Mouse (Mus musculus): ENCODE measurements around the gene Secisbp2l. TPM values are rescaled to one million over a fixed set of nuclear protein-coding genes. Genes with fewer than 3 reads are reported as not detected.

Secisbp2l gene
- polyA plus RNA-seq, 1 experiment from 2014 or later, result 24.8 TPM

- ATAC-seq (ENCODE audit: low FRiP score), result no peak
- H3K27ac ChIP-seq (ENCODE audit: low read depth, low read length), result no peak overlapping the region
- H3K4me3 ChIP-seq (ENCODE audit: low read depth, low read length), result no peak overlapping the region
- H3K9me3 ChIP-seq (ENCODE audit: control insufficient read depth, low read length), result no peaks in the 10 kb centered on the region
- no peak overlapping the region for H3K4me2 ChIP-seq
- DNase-seq (ENCODE audit: low spot score, missing footprints), result no peak
- H3K4me1 ChIP-seq (ENCODE audit: control insufficient read depth, insufficient read depth, low read length), result peaks cover 12% of the 10 kb centered on the region
- no peaks in the 10 kb centered on the region for H3K27me3 ChIP-seq (ENCODE audit: control insufficient read depth, insufficient read depth, low read length)
- 88% methylated on average over 12 of the region's 12 CpGs for WGBS
- H3K36me3 ChIP-seq (ENCODE audit: control insufficient read depth, insufficient read depth, low read length), result 0 out of 2 replicates have a peak, but pooled peaks cover 5% of the 10 kb centered on the region
- H3K9ac ChIP-seq (ENCODE audit: low read length), result no peak overlapping the region
These were observed 4.3 kb downstream of the Secisbp2l start for GRCm38 (mm10) chr2:125778380-125778779.

- 0 out of 2 replicates have a peak, but pooled peaks cover 5% of the 10 kb centered on the region for H3K36me3 ChIP-seq (ENCODE audit: control insufficient read depth, insufficient read depth, low read length)
- no peak for ATAC-seq (ENCODE audit: low FRiP score)
- H3K27me3 ChIP-seq (ENCODE audit: control insufficient read depth, insufficient read depth, low read length), result no peaks in the 10 kb centered on the region
- H3K4me1 ChIP-seq (ENCODE audit: control insufficient read depth, insufficient read depth, low read length), result peaks cover 10% of the 10 kb centered on the region
- no peak overlapping the region for H3K4me2 ChIP-seq
- no peak overlapping the region for H3K9ac ChIP-seq (ENCODE audit: low read length)
- no peak for DNase-seq (ENCODE audit: low spot score, missing footprints)
- H3K27ac ChIP-seq (ENCODE audit: low read depth, low read length), result no peak overlapping the region
- H3K9me3 ChIP-seq (ENCODE audit: control insufficient read depth, low read length), result no peaks in the 10 kb centered on the region
- H3K4me3 ChIP-seq (ENCODE audit: low read depth, low read length), result no peak overlapping the region
- 92% methylated on average over 3 of the region's 3 CpGs for WGBS
These were observed 5.7 kb downstream of the Secisbp2l start for GRCm38 (mm10) chr2:125777018-125777417.

DNA sequence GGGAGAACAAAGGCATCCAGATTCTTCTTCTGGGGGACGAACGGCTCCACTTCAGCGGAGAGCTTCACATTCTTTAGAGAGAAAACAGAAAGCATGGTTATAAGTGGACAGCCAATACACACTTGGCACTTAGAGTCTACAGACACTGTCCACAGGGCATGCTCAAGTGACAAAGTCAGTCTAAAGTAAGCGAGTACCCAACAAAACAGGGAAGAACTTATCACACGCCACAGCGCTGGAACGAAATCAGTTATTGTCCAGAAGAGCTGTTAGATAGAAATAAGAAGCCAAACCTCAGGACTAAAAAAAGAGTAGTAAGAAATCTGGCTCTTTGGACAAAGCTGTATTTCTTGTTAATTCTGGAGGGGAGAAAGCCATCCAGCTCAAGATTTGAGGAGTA lies 7.0 kb downstream of the Secisbp2l start:
- H3K36me3 ChIP-seq (ENCODE audit: control insufficient read depth, insufficient read depth, low read length), result 0 out of 2 replicates have a peak, but pooled peaks cover 5% of the 10 kb centered on the region
- no peak overlapping the region for H3K9ac ChIP-seq (ENCODE audit: low read length)
- no peak overlapping the region for H3K27ac ChIP-seq (ENCODE audit: low read depth, low read length)
- no peaks in the 10 kb centered on the region for H3K9me3 ChIP-seq (ENCODE audit: control insufficient read depth, low read length)
- no peaks in the 10 kb centered on the region for H3K4me1 ChIP-seq (ENCODE audit: control insufficient read depth, insufficient read depth, low read length)
- H3K4me3 ChIP-seq (ENCODE audit: low read depth, low read length), result no peak overlapping the region
- H3K4me2 ChIP-seq, result no peak overlapping the region
- WGBS, result 89% methylated on average over 7 of the region's 7 CpGs
- ATAC-seq (ENCODE audit: low FRiP score), result no peak
- no peaks in the 10 kb centered on the region for H3K27me3 ChIP-seq (ENCODE audit: control insufficient read depth, insufficient read depth, low read length)
- DNase-seq (ENCODE audit: low spot score, missing footprints), result no peak

DNA sequence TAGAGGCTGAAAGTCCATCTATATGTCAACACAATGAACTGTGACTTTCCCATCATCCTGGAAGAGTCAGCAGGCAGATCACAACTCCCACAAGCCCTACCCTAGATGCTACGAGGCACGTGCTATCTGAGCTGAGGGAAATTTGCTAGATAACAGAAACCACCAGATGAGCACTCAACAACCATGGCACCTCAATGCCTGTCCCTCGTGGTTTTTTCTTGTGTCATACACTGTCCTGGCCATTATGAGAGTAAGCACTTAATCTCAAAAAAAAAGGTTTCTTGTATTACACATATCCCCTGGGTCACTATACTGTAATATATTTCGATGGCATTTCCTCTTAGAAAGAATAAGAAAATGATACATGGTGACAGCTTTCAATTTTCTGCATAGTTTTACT lies 7.8 kb downstream of the Secisbp2l start:
- no peak for ATAC-seq (ENCODE audit: low FRiP score)
- H3K9ac ChIP-seq (ENCODE audit: low read length), result no peak overlapping the region

DNA sequence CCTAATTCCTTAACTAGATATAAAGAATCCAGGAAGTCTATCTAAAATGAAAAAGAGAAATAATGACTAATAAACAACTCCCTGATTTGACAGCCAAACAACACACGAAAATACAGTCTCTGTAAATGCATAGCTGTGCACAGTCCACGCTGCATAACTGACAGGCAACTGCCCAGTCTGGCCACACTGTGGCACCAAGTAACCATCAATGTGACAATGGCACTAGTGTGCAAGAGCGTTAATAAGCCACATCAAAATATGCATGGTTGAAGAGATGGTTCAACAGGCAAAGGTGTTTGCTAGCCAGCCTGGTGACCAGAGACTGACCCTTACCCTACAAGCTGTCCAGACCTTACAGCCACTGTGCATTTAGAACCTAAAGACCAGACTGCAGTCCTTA lies 17.6 kb downstream of the Secisbp2l start:
- no peak for ATAC-seq (ENCODE audit: low FRiP score)
- WGBS, result 92% methylated on average over 3 of the region's 3 CpGs

More for the DNA sequence above, 7.8 kb downstream of the Secisbp2l start:
- Histone ChIP-seq H3K4me2 (no peak overlapping the region), H3K27me3 (ENCODE audit: control insufficient read depth, insufficient read depth, low read length) (no peaks in the 10 kb centered on the region), H3K9me3 (ENCODE audit: control insufficient read depth, low read length) (no peaks in the 10 kb centered on the region), H3K27ac (ENCODE audit: low read depth, low read length) (no peak overlapping the region), H3K4me1 (ENCODE audit: control insufficient read depth, insufficient read depth, low read length) (no peaks in the 10 kb centered on the region), H3K4me3 (ENCODE audit: low read depth, low read length) (no peak overlapping the region), H3K36me3 (ENCODE audit: control insufficient read depth, insufficient read depth, low read length) (peaks cover 5% of the 10 kb centered on the region; the same call in 1 of the 2 replicates)
- DNase-seq (ENCODE audit: low spot score, missing footprints), result no peak
- WGBS, result 92% methylated on average over 4 of the region's 4 CpGs

GRCm38 (mm10) chr2:125764531-125764930 lies 18.1 kb downstream of the Secisbp2l start:
- H3K27ac ChIP-seq (ENCODE audit: low read depth, low read length), result no peak overlapping the region
- peaks cover 11% of the 10 kb centered on the region for H3K36me3 ChIP-seq (ENCODE audit: control insufficient read depth, insufficient read depth, low read length)
- DNase-seq (ENCODE audit: low spot score, missing footprints) (no peak), ATAC-seq (ENCODE audit: low FRiP score) (no peak)
- no peaks in the 10 kb centered on the region for H3K9me3 ChIP-seq (ENCODE audit: control insufficient read depth, low read length)
- H3K4me3 ChIP-seq (ENCODE audit: low read depth, low read length), result no peak overlapping the region
- no peaks in the 10 kb centered on the region for H3K27me3 ChIP-seq (ENCODE audit: control insufficient read depth, insufficient read depth, low read length)
- no peaks in the 10 kb centered on the region for H3K4me1 ChIP-seq (ENCODE audit: control insufficient read depth, insufficient read depth, low read length)
- 94% methylated on average over 5 of the region's 5 CpGs for WGBS
- H3K9ac ChIP-seq (ENCODE audit: low read length), result no peak overlapping the region
- no peak overlapping the region for H3K4me2 ChIP-seq

More for the DNA sequence above, 17.6 kb downstream of the Secisbp2l start:
- Histone ChIP-seq H3K4me2 (no peak overlapping the region), H3K27ac (ENCODE audit: low read depth, low read length) (no peak overlapping the region), H3K4me1 (ENCODE audit: control insufficient read depth, insufficient read depth, low read length) (no peaks in the 10 kb centered on the region), H3K27me3 (ENCODE audit: control insufficient read depth, insufficient read depth, low read length) (no peaks in the 10 kb centered on the region), H3K9me3 (ENCODE audit: control insufficient read depth, low read length) (no peaks in the 10 kb centered on the region), H3K9ac (ENCODE audit: low read length) (no peak overlapping the region), H3K36me3 (ENCODE audit: control insufficient read depth, insufficient read depth, low read length) (peaks cover 11% of the 10 kb centered on the region), H3K4me3 (ENCODE audit: low read depth, low read length) (no peak overlapping the region)
- no peak for DNase-seq (ENCODE audit: low spot score, missing footprints)

GRCm38 (mm10) chr2:125749330-125749729 lies 33.3 kb downstream of the Secisbp2l start:
- Histone ChIP-seq H3K36me3 (ENCODE audit: control insufficient read depth, insufficient read depth, low read length) (peaks cover 8% of the 10 kb centered on the region), H3K27me3 (ENCODE audit: control insufficient read depth, insufficient read depth, low read length) (no peaks in the 10 kb centered on the region), H3K9me3 (ENCODE audit: control insufficient read depth, low read length) (no peaks in the 10 kb centered on the region), H3K27ac (ENCODE audit: low read depth, low read length) (no peak overlapping the region), H3K4me1 (ENCODE audit: control insufficient read depth, insufficient read depth, low read length) (no peaks in the 10 kb centered on the region), H3K9ac (ENCODE audit: low read length) (no peak overlapping the region), H3K4me2 (no peak overlapping the region), H3K4me3 (ENCODE audit: low read depth, low read length) (no peak overlapping the region)
- 96% methylated on average over 2 of the region's 2 CpGs for WGBS
- DNase-seq (ENCODE audit: low spot score, missing footprints) (no peak), ATAC-seq (ENCODE audit: low FRiP score) (no peak)

DNA sequence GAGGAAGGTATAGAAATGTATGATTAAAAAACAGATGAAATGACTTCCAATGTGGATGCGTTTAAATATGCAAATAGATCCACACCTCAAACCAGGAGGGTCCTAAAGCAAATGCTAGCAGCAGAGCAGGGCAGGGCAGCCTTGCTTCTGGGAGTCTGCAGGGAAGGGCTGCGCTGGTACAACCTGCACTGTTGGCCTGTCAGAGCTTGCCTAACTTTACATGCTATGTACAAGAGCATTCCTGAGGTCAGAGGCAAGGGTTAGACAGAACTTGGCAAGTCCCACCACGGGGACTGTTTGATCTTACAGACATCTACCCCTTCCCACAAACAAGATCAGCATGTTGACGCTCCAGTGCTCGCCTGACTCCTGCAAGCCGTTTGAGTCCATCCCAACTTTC lies 43.3 kb downstream of the Secisbp2l start:
- Histone ChIP-seq H3K27ac (ENCODE audit: low read depth, low read length) (no peak overlapping the region), H3K36me3 (ENCODE audit: control insufficient read depth, insufficient read depth, low read length) (peaks cover 9% of the 10 kb centered on the region; the same call in 1 of the 2 replicates), H3K9me3 (ENCODE audit: control insufficient read depth, low read length) (no peaks in the 10 kb centered on the region), H3K4me2 (no peak overlapping the region), H3K4me1 (ENCODE audit: control insufficient read depth, insufficient read depth, low read length) (no peaks in the 10 kb centered on the region), H3K27me3 (ENCODE audit: control insufficient read depth, insufficient read depth, low read length) (no peaks in the 10 kb centered on the region), H3K9ac (ENCODE audit: low read length) (no peak overlapping the region), H3K4me3 (ENCODE audit: low read depth, low read length) (no peak overlapping the region)
- WGBS, result 83% methylated on average over 6 of the region's 6 CpGs
- no peak for DNase-seq (ENCODE audit: low spot score, missing footprints)
- no peak for ATAC-seq (ENCODE audit: low FRiP score)

- no peaks in the 10 kb centered on the region for H3K27me3 ChIP-seq (ENCODE audit: control insufficient read depth, insufficient read depth, low read length)
- no peak overlapping the region for H3K9ac ChIP-seq (ENCODE audit: low read length)
- H3K4me1 ChIP-seq (ENCODE audit: control insufficient read depth, insufficient read depth, low read length), result no peaks in the 10 kb centered on the region
- H3K27ac ChIP-seq (ENCODE audit: low read depth, low read length), result no peak overlapping the region
- ATAC-seq (ENCODE audit: low FRiP score), result no peak
- no peak overlapping the region for H3K4me2 ChIP-seq
- no peak overlapping the region for H3K4me3 ChIP-seq (ENCODE audit: low read depth, low read length)
- no peaks in the 10 kb centered on the region for H3K9me3 ChIP-seq (ENCODE audit: control insufficient read depth, low read length)
- no peak for DNase-seq (ENCODE audit: low spot score, missing footprints)
- H3K36me3 ChIP-seq (ENCODE audit: control insufficient read depth, insufficient read depth, low read length), result peaks cover 9% of the 10 kb centered on the region; the same call in 1 of the 2 replicates
- WGBS, result 72% methylated on average over 5 of the region's 5 CpGs
These were observed 44.0 kb downstream of the Secisbp2l start for GRCm38 (mm10) chr2:125738718-125739117.

DNA sequence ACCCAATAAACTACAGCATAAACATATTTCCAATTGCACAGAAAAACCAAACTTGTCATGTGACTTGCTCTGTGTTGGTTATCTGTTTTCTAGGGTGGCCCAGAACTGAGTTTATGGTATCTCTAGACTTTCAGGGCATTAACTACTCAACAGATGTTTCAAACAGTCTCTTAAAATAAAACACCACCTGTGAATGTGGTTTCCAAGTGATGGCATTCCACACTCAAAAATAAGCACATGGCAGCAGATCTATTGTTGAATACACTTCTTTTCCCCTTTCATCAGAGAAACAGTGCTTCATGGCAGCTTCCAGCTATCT lies 46.7 kb downstream of the Secisbp2l start:
- H3K36me3 ChIP-seq (ENCODE audit: control insufficient read depth, insufficient read depth, low read length), result peaks cover 9% of the 10 kb centered on the region; the same call in 1 of the 2 replicates
- no peak overlapping the region for H3K4me2 ChIP-seq
- no peaks in the 10 kb centered on the region for H3K9me3 ChIP-seq (ENCODE audit: control insufficient read depth, low read length)
- H3K27ac ChIP-seq (ENCODE audit: low read depth, low read length), result no peak overlapping the region
- H3K9ac ChIP-seq (ENCODE audit: low read length), result no peak overlapping the region
- ATAC-seq (ENCODE audit: low FRiP score) (no peak), DNase-seq (ENCODE audit: low spot score, missing footprints) (no peak)
- H3K4me3 ChIP-seq (ENCODE audit: low read depth, low read length), result no peak overlapping the region
- peaks cover 6% of the 10 kb centered on the region; the same call in 1 of the 2 replicates for H3K4me1 ChIP-seq (ENCODE audit: control insufficient read depth, insufficient read depth, low read length)
- H3K27me3 ChIP-seq (ENCODE audit: control insufficient read depth, insufficient read depth, low read length), result no peaks in the 10 kb centered on the region

All from midbrain, embryonic 11.5 days (tissue).